Mouse (Mus musculus): ENCODE measurements around the gene Castor2.

DNA sequence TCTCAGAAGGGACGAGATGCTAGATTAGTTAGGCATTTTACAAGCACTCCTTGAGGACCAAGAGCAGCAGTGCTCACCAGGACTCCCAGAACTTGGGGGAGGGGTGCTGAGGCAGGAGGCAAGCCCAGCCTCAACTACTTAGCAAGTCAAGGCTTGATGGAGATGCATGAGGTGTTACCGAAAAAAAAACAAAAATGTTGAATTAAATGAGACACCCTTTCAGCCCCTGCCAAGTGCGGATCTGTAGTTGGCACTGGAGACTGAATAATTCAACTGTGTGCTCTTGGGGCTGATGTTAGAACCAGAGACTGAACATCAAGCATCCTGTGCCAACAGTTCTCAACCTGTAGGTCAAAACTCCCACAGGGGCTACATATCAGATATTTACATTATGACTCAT is 33.2 kb upstream of the Castor2 start:
- TF ChIP-seq POLR2A (IDR thresholded peaks at IDR 0.05; ENCODE audit: low read depth, low read length) = no peak
- TF ChIP-seq EP300 (IDR thresholded peaks at IDR 0.05; ENCODE audit: low read length) = no peak
- no peak for TF ChIP-seq CTCF (conservative IDR thresholded peaks at IDR 0.05 in 1 of 2, IDR thresholded peaks at IDR 0.05 in 1 of 2; ENCODE audit: low read depth in 2 of 2, low read length in 2 of 2)
- TF ChIP-seq MYC (IDR thresholded peaks at IDR 0.05; ENCODE audit: low read depth, low read length) = no peak
- no peak for TF ChIP-seq MAX (IDR thresholded peaks at IDR 0.05; ENCODE audit: low read length)
- TF ChIP-seq KAT2A (IDR thresholded peaks at IDR 0.05; ENCODE audit: insufficient replicate concordance, low read length) = no peak
- no peak for TF ChIP-seq SMC3 (IDR thresholded peaks at IDR 0.05; ENCODE audit: low read depth, low read length)
